Mouse (Mus musculus) MEL (cell line): ENCODE measurements around the gene Hoxa9.

Experiments
- CTCF ChIP-seq, 3 experiments: IDR thresholded peaks in 2 of 3; conservative IDR thresholded peaks in 1 of 3; 2 replicates each; pipeline ENCODE4 v1.5.1; 2011 to 2012; ENCODE audit warnings: low read length in 3 of 3, low read depth in 2 of 3, mild to moderate bottlenecking in 2 of 3, improper control_type of control experiment in 1 of 3, inconsistent platforms in 1 of 3, mixed read lengths in 1 of 3, moderate library complexity in 1 of 3; ENCODE audit not compliant: control insufficient read depth in 1 of 3, insufficient read depth in 1 of 3, poor library complexity in 1 of 3, severe bottlenecking in 1 of 3
- E2F4 ChIP-seq: IDR thresholded peaks from 2 replicates; pipeline ENCODE4 v1.6.1; 2011; ENCODE audit warnings: low read depth, low read length, improper control_type of control experiment, borderline replicate concordance
- EP300 ChIP-seq, 2 experiments: IDR thresholded peaks; 2 replicates each; pipeline ENCODE4 v1.6.1; 2011; ENCODE audit warnings: improper control_type of control experiment in 2 of 2, low read length in 2 of 2, low read depth in 1 of 2, mild to moderate bottlenecking in 1 of 2
- ETS1 ChIP-seq: IDR thresholded peaks from 2 replicates; pipeline ENCODE4 v1.6.1; 2012; ENCODE audit warnings: low read depth, mild to moderate bottlenecking, inconsistent platforms, low read length, improper control_type of control experiment, moderate library complexity
- MAX ChIP-seq: IDR thresholded peaks from 2 replicates; pipeline ENCODE4 v1.6.1; 2011; ENCODE audit warnings: low read length, improper control_type of control experiment
- NELFE ChIP-seq: IDR thresholded peaks from 2 replicates; pipeline ENCODE4 v1.6.1; 2011; ENCODE audit warnings: low read depth, low read length, improper control_type of control experiment
- NRF1 ChIP-seq: IDR thresholded peaks from 2 replicates; pipeline ENCODE4 v1.6.1; 2014; ENCODE audit warnings: low read depth, mild to moderate bottlenecking, inconsistent platforms, low read length, improper control_type of control experiment, moderate library complexity; ENCODE audit not compliant: poor library complexity, insufficient read depth, severe bottlenecking
- RCOR1 ChIP-seq: IDR thresholded peaks from 2 replicates; pipeline ENCODE4 v1.6.1; 2012; ENCODE audit warnings: low read depth, mild to moderate bottlenecking, inconsistent platforms, low read length, improper control_type of control experiment
- TAL1 ChIP-seq: IDR thresholded peaks from 2 replicates; pipeline ENCODE4 v1.6.1; 2012; ENCODE audit warnings: mild to moderate bottlenecking, inconsistent platforms, low read length, moderate library complexity, mixed read lengths
- USF1 ChIP-seq: IDR thresholded peaks from 2 replicates; pipeline ENCODE4 v1.6.1; 2014; ENCODE audit warnings: low read depth, mild to moderate bottlenecking, inconsistent platforms, low read length, improper control_type of control experiment, moderate library complexity
- USF2 ChIP-seq, 2 experiments: IDR thresholded peaks; 2 replicates each; pipeline ENCODE4 v1.6.1; 2011 to 2012; ENCODE audit warnings: improper control_type of control experiment in 2 of 2, low read length in 2 of 2, borderline replicate concordance in 1 of 2, inconsistent platforms in 1 of 2, low read depth in 1 of 2, mild to moderate bottlenecking in 1 of 2; ENCODE audit not compliant: insufficient read depth in 1 of 2

DNA sequence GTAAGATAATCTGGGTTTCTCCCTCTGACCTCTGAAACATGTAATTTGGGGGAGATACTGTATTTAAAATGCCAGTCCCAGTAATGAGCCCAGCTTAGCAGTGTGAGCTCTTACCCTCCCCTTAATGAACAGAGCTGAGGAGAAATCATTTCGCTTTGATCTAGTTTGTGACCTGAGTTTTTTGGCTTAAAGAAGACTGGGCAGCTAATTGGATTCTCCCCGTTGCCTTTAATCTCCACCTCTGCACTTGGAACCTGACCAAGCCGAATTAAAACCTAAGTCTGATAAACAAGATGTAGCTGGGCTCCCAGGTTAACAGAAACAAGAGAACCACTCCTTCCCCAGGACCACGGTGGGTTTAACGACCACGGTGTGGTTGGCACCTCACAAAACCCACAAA is 45.5 kb upstream of the Hoxa9 start:
- no peak for TF ChIP-seq ETS1
- TF ChIP-seq USF1 = no peak
- no peak for TF ChIP-seq EP300 (IDR thresholded peaks at IDR 0.05; ENCODE audit: low read depth in 1 of 2, low read length in 2 of 2)
- no peak for TF ChIP-seq CTCF (IDR thresholded peaks at IDR 0.05 in 2 of 3, conservative IDR thresholded peaks at IDR 0.05 in 1 of 3; ENCODE audit: control insufficient read depth in 1 of 3, insufficient read depth in 1 of 3, low read depth in 2 of 3, low read length in 3 of 3, poor library complexity in 1 of 3, severe bottlenecking in 1 of 3)
- no peak for TF ChIP-seq NELFE
- no peak for TF ChIP-seq USF2 (IDR thresholded peaks at IDR 0.05; ENCODE audit: borderline replicate concordance in 1 of 2, insufficient read depth in 1 of 2, low read depth in 1 of 2, low read length in 2 of 2)
- no peak for TF ChIP-seq NRF1
- no peak for TF ChIP-seq RCOR1
- no peak for TF ChIP-seq E2F4
- TF ChIP-seq MAX = no peak
- no peak for TF ChIP-seq TAL1
